8 mouse cellular contexts compared by ENCODE assay signal in the genomic region with DNA sequence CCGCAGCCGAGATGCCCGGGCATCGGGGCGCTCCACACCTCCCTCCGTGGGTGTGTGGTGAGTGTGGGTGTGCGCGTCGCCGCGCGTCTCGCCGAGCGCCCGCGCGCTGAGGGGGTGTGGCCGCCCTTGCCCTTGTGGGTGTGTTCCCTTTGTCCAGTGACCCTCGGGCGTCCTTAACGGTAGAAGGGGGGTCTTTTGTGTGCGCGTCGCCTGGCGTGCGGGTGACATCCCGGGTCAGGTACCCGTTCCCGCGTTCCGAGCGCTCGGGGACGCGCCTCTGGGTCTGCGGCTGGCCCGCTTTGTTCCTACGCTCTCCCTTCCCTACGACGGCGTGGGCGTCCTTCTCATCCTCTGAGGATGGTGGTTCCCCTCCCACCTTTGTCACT. TPM values are rescaled to one million over a fixed set of nuclear protein-coding genes. Genes with fewer than 3 reads are reported as not detected.
A peak's percentile ranks its signal among the peaks of the same experiment; 100 is the strongest.
DNase-seq lines count a peak whose midpoint lies in the region; ATAC-seq and TF ChIP-seq lines count a peak whose summit lies in the region.

No protein-coding gene starts in this region.

- peak overlapping the region; percentile 96 for H3K4me3 ChIP-seq in embryonic facial prominence, embryonic 14.5 days (ENCODE audit: low read depth, low read length)
- peak overlapping the region; percentile 89 for H3K4me3 ChIP-seq in heart, embryonic 10.5 days
- peak overlapping the region; percentile 93 for H3K4me3 ChIP-seq in kidney, postnatal 0 days (replicated peaks; ENCODE audit: low read depth, low read length)
- H3K4me3 ChIP-seq in lung, embryonic 14.5 days (ENCODE audit: low read depth, low read length): peak overlapping the region; percentile 94

- peak overlapping the region; percentile 67 for H3K4me2 ChIP-seq in embryonic facial prominence, embryonic 14.5 days (ENCODE audit: low read depth, low read length)
- peak overlapping the region; percentile 82 for H3K4me2 ChIP-seq in kidney, postnatal 0 days (ENCODE audit: low read length)
- peak overlapping the region; percentile 85 for H3K4me2 ChIP-seq in lung, embryonic 14.5 days

- under 1% methylated on average over 35 of the region's 43 CpGs for WGBS in embryonic facial prominence, embryonic 14.5 days
- WGBS in heart, embryonic 10.5 days: under 1% methylated on average over 43 of the region's 43 CpGs
- WGBS in kidney, postnatal 0 days: 1% methylated on average over 36 of the region's 43 CpGs
- WGBS in lung, embryonic 14.5 days: under 1% methylated on average over 42 of the region's 43 CpGs

- no peaks in the 10 kb centered on the region for H3K9me3 ChIP-seq in embryonic facial prominence, embryonic 14.5 days (ENCODE audit: control insufficient read depth, low read length)
- no peaks in the 10 kb centered on the region for H3K9me3 ChIP-seq in heart, embryonic 10.5 days
- no peaks in the 10 kb centered on the region for H3K9me3 ChIP-seq in kidney, postnatal 0 days (replicated peaks; ENCODE audit: low read length)
- no peaks in the 10 kb centered on the region for H3K9me3 ChIP-seq in lung, embryonic 14.5 days (ENCODE audit: low read depth, low read length)

- peak overlapping the region; percentile 98 for H3K27ac ChIP-seq in embryonic facial prominence, embryonic 14.5 days (replicated peaks; ENCODE audit: low read depth, low read length)
- H3K27ac ChIP-seq in heart, embryonic 10.5 days: peak overlapping the region; percentile 99
- peak overlapping the region; percentile 99 for H3K27ac ChIP-seq in kidney, postnatal 0 days
- peak overlapping the region; percentile 96 for H3K27ac ChIP-seq in lung, embryonic 14.5 days (ENCODE audit: low read depth)

- H3K4me1 ChIP-seq in embryonic facial prominence, embryonic 14.5 days (ENCODE audit: control insufficient read depth, insufficient read depth, low read length): peaks cover 26% of the 10 kb centered on the region
- peaks cover 17% of the 10 kb centered on the region for H3K4me1 ChIP-seq in heart, embryonic 10.5 days
- peaks cover 7% of the 10 kb centered on the region; the same call in 1 of the 2 replicates for H3K4me1 ChIP-seq in kidney, postnatal 0 days (replicated peaks; ENCODE audit: insufficient read depth, low read length)
- peaks cover 10% of the 10 kb centered on the region; the same call in 1 of the 2 replicates for H3K4me1 ChIP-seq in lung, embryonic 14.5 days (ENCODE audit: insufficient read depth)

- peak overlapping the region; percentile 95 for H3K9ac ChIP-seq in embryonic facial prominence, embryonic 14.5 days (ENCODE audit: low read depth, low read length)
- H3K9ac ChIP-seq in kidney, postnatal 0 days (ENCODE audit: low read depth, low read length): peak overlapping the region; percentile 94
- H3K9ac ChIP-seq in lung, embryonic 14.5 days: peak overlapping the region; percentile 92

- no peaks in the 10 kb centered on the region for H3K27me3 ChIP-seq in embryonic facial prominence, embryonic 14.5 days (replicated peaks; ENCODE audit: control insufficient read depth, insufficient read depth, low read length)
- H3K27me3 ChIP-seq in heart, embryonic 10.5 days (ENCODE audit: insufficient read depth, poor library complexity, severe bottlenecking): no peaks in the 10 kb centered on the region
- H3K27me3 ChIP-seq in kidney, postnatal 0 days (ENCODE audit: insufficient read depth, low read length): no peaks in the 10 kb centered on the region
- no peaks in the 10 kb centered on the region for H3K27me3 ChIP-seq in lung, embryonic 14.5 days (ENCODE audit: insufficient read depth, low read length)

- H3K36me3 ChIP-seq in embryonic facial prominence, embryonic 14.5 days (ENCODE audit: control insufficient read depth, insufficient read depth, low read length): 0 out of 2 replicates have a peak, but pooled peaks cover 7% of the 10 kb centered on the region
- 0 out of 2 replicates have a peak, but pooled peaks cover 4% of the 10 kb centered on the region for H3K36me3 ChIP-seq in heart, embryonic 10.5 days
- no peaks in the 10 kb centered on the region for H3K36me3 ChIP-seq in kidney, postnatal 0 days (ENCODE audit: insufficient read depth, low read length)
- H3K36me3 ChIP-seq in lung, embryonic 14.5 days (ENCODE audit: insufficient read depth): 0 out of 2 replicates have a peak, but pooled peaks cover 6% of the 10 kb centered on the region

- ATAC-seq in embryonic facial prominence, embryonic 14.5 days (ENCODE audit: low read depth): peak; percentile 82
- peak; percentile 78 for ATAC-seq in kidney, postnatal 0 days (replicated peaks; ENCODE audit: low FRiP score, low read depth)
- peak; percentile 72 for ATAC-seq in lung, embryonic 14.5 days (ENCODE audit: insufficient read depth)
- peak; percentile 31; the same call in 1 of the 2 replicates for ATAC-seq in neutrophil, adult 5-6 weeks (ENCODE audit: extremely low read depth, insufficient number of reproducible peaks, low FRiP score, poor library complexity, severe bottlenecking)

- no peak for TF ChIP-seq CTCF in kidney, postnatal 0 days (IDR thresholded peaks at IDR 0.05; ENCODE audit: low read depth)
- no peak for TF ChIP-seq CTCF in lung, embryonic 14.5 days (IDR thresholded peaks at IDR 0.05; ENCODE audit: low read depth)

- peak; percentile 86 for DNase-seq in CD4-positive helper T cell, adult 2 months (ENCODE audit: low read depth, low spot score)
- DNase-seq in adipocyte (ENCODE audit: low spot score): peak; percentile 80
- no peak for DNase-seq in embryonic facial prominence, embryonic 14.5 days (ENCODE audit: low spot score)
- DNase-seq in heart, embryonic 10.5 days (ENCODE audit: low spot score): peak; percentile 92
- DNase-seq in kidney, postnatal 0 days (ENCODE audit: low spot score): peak; percentile 78
- peak; percentile 76 for DNase-seq in lung, embryonic 14.5 days
- peak; percentile 64 for DNase-seq in urinary bladder, postnatal 25 days (ENCODE audit: low spot score)

RNA-seq across cellular contexts. Expression of a gene that starts 0.5 kb away (rescaled TPM):
- 270 and 324 TPM in 2 replicates for polyA plus RNA-seq in embryonic facial prominence, embryonic 14.5 days (2014; fragmentation: Nextera tagmentation; extraction: Ambion mirVana)
- polyA plus RNA-seq in heart, embryonic 10.5 days (2016; fragmentation: Nextera tagmentation; extraction: Ambion mirVana): 173 and 197 TPM in 2 replicates
- polyA plus RNA-seq in kidney, postnatal 0 days (2015; fragmentation: Nextera tagmentation; extraction: Ambion mirVana): 152 and 158 TPM in 2 replicates
- polyA plus RNA-seq in lung, embryonic 14.5 days (2014; fragmentation: Nextera tagmentation; extraction: Ambion mirVana): 204 and 215 TPM in 2 replicates
- 73.8 and 87.0 TPM in 2 replicates for total RNA-seq in neutrophil, adult 5-6 weeks (2017)

RNA-seq across cellular contexts. Expression of a gene that starts 0.7 kb away (rescaled TPM):
- 125 and 131 TPM in 2 replicates for polyA plus RNA-seq in embryonic facial prominence, embryonic 14.5 days (2014; fragmentation: Nextera tagmentation; extraction: Ambion mirVana)
- 95.2 and 102 TPM in 2 replicates for polyA plus RNA-seq in heart, embryonic 10.5 days (2016; fragmentation: Nextera tagmentation; extraction: Ambion mirVana)
- 195 and 220 TPM in 2 replicates for polyA plus RNA-seq in kidney, postnatal 0 days (2015; fragmentation: Nextera tagmentation; extraction: Ambion mirVana)
- polyA plus RNA-seq in lung, embryonic 14.5 days (2014; fragmentation: Nextera tagmentation; extraction: Ambion mirVana): 73.2 and 74.0 TPM in 2 replicates
- total RNA-seq in neutrophil, adult 5-6 weeks (2017): 14.4 and 14.5 TPM in 2 replicates

RNA-seq across cellular contexts. Expression of a gene that starts 42.7 kb away (rescaled TPM):
- 4.9 and 6.9 TPM in 2 replicates for polyA plus RNA-seq in embryonic facial prominence, embryonic 14.5 days (2014; fragmentation: Nextera tagmentation; extraction: Ambion mirVana)
- polyA plus RNA-seq in heart, embryonic 10.5 days (2016; fragmentation: Nextera tagmentation; extraction: Ambion mirVana): 4.3 and 8.1 TPM in 2 replicates
- polyA plus RNA-seq in kidney, postnatal 0 days (2015; fragmentation: Nextera tagmentation; extraction: Ambion mirVana): 14.0 and 14.9 TPM in 2 replicates
- polyA plus RNA-seq in lung, embryonic 14.5 days (2014; fragmentation: Nextera tagmentation; extraction: Ambion mirVana): 22.7 and 23.9 TPM in 2 replicates
- 0.61 TPM in 1 of 2 replicates, not detected in the other for total RNA-seq in neutrophil, adult 5-6 weeks (2017)

RNA-seq across cellular contexts. Expression of a gene that starts 57.5 kb away (rescaled TPM):
- 6.8 and 8.2 TPM in 2 replicates for polyA plus RNA-seq in embryonic facial prominence, embryonic 14.5 days (2014; fragmentation: Nextera tagmentation; extraction: Ambion mirVana)
- polyA plus RNA-seq in heart, embryonic 10.5 days (2016; fragmentation: Nextera tagmentation; extraction: Ambion mirVana): 10.8 and 11.0 TPM in 2 replicates
- 5.0 and 5.9 TPM in 2 replicates for polyA plus RNA-seq in kidney, postnatal 0 days (2015; fragmentation: Nextera tagmentation; extraction: Ambion mirVana)
- 8.0 and 8.8 TPM in 2 replicates for polyA plus RNA-seq in lung, embryonic 14.5 days (2014; fragmentation: Nextera tagmentation; extraction: Ambion mirVana)
- 19.6 and 26.4 TPM in 2 replicates for total RNA-seq in neutrophil, adult 5-6 weeks (2017)

Comparison
In these comparisons a context has a peak if more than half of its experiments do, and no peak if none do; other contexts are left out.
1. ATAC-seq: peak in every context shown above with its lines; median percentile 82 in embryonic facial prominence, embryonic 14.5 days; 78 in kidney, postnatal 0 days; 72 in lung, embryonic 14.5 days; 31 in neutrophil, adult 5-6 weeks.